ENCODE assay signal across 8 mouse cellular contexts in genomic region chr11:60210305-60210724, GRCm38 (mm10). TPM values are rescaled to one million over a fixed set of nuclear protein-coding genes. Genes with fewer than 3 reads are reported as not detected.
A peak's percentile ranks its signal among the peaks of the same experiment; 100 is the strongest.
DNase-seq lines count a peak whose midpoint lies in the region; ATAC-seq lines count a peak whose summit lies in the region.

No protein-coding gene starts in this region.

- no peaks in the 10 kb centered on the region for H3K27me3 ChIP-seq in intestine, embryonic 16.5 days (replicated peaks; ENCODE audit: control insufficient read depth, insufficient read depth, low read length)
- H3K27me3 ChIP-seq in midbrain, embryonic 10.5 days (ENCODE audit: low read depth, poor library complexity, severe bottlenecking): no peaks in the 10 kb centered on the region

- DNase-seq in adrenal gland, adult 8-10 months: peak; percentile 94
- peak; percentile 97 for DNase-seq in embryo, embryonic 9.5 days (ENCODE audit: extremely low spot score)
- DNase-seq in gastrocnemius, postnatal 4 days (ENCODE audit: low spot score in 2 of 2): peak; percentile 90 to 93
- DNase-seq in left cerebral cortex, postnatal 36 days (ENCODE audit: low spot score in 2 of 2): peak; percentile 83 to 84
- peak; percentile 96 for DNase-seq in midbrain, embryonic 10.5 days (ENCODE audit: low spot score)
- DNase-seq in right cerebral cortex, postnatal 36 days (ENCODE audit: low spot score in 2 of 2): peak; percentile 76 to 81
- peak; percentile 96 for DNase-seq in yolk sac, embryonic 10.5 days (ENCODE audit: low spot score)

- peak; percentile 93 for ATAC-seq in intestine, embryonic 16.5 days

- H3K9ac ChIP-seq in intestine, embryonic 16.5 days (ENCODE audit: low read depth, low read length): peak overlapping the region; percentile 72

- intact Hi-C loops in left cerebral cortex, postnatal 36 days (cut with DNase I): no loop called here

- 1% methylated on average over 46 of the region's 47 CpGs for WGBS in intestine, embryonic 16.5 days
- WGBS in midbrain, embryonic 10.5 days: under 1% methylated on average over 47 of the region's 47 CpGs

- peak overlapping the region; percentile 78 for H3K4me2 ChIP-seq in intestine, embryonic 16.5 days (ENCODE audit: low read depth, low read length)

- H3K4me1 ChIP-seq in intestine, embryonic 16.5 days (ENCODE audit: control insufficient read depth, insufficient read depth, low read length): peaks cover 64% of the 10 kb centered on the region
- peaks cover 84% of the 10 kb centered on the region for H3K4me1 ChIP-seq in midbrain, embryonic 10.5 days

- peak overlapping the region; percentile 85 for H3K27ac ChIP-seq in intestine, embryonic 16.5 days (ENCODE audit: low read length)
- H3K27ac ChIP-seq in midbrain, embryonic 10.5 days (replicated peaks): peak overlapping the region; percentile 90

- no peaks in the 10 kb centered on the region for H3K9me3 ChIP-seq in intestine, embryonic 16.5 days (ENCODE audit: control insufficient read depth, low read length)
- H3K9me3 ChIP-seq in midbrain, embryonic 10.5 days (replicated peaks): no peaks in the 10 kb centered on the region

- H3K4me3 ChIP-seq in intestine, embryonic 16.5 days (ENCODE audit: low read length): peak overlapping the region; percentile 58
- peak overlapping the region; percentile 64 for H3K4me3 ChIP-seq in midbrain, embryonic 10.5 days

- H3K36me3 ChIP-seq in intestine, embryonic 16.5 days (ENCODE audit: control insufficient read depth, insufficient read depth, low read length): 0 out of 2 replicates have a peak, but pooled peaks cover 13% of the 10 kb centered on the region
- H3K36me3 ChIP-seq in midbrain, embryonic 10.5 days: peaks cover 23% of the 10 kb centered on the region

RNA-seq across cellular contexts. Expression of gene Srebf1, which starts 12.1 kb away (rescaled TPM):
- total RNA-seq in adrenal gland, adult 8-10 months (2022): 100 to 1,000 TPM; 165 to 367 (median 213) TPM
- total RNA-seq in gastrocnemius, postnatal 4 days (2021): 10 to 100 TPM; 48.6 to 53.1 TPM
- 81.0 and 95.2 TPM in 2 replicates for polyA plus RNA-seq in intestine, embryonic 16.5 days (2015; fragmentation: Nextera tagmentation; extraction: Ambion mirVana)
- total RNA-seq in left cerebral cortex, postnatal 36 days (2021): 10 to 100 TPM; 48.2 to 63.2 TPM
- 47.0 and 51.0 TPM in 2 replicates for polyA plus RNA-seq in midbrain, embryonic 10.5 days (2016; fragmentation: Nextera tagmentation; extraction: Ambion mirVana)

Comparison
In these comparisons a context has a peak if more than half of its experiments do, and no peak if none do; other contexts are left out.
1. Peak in every context shown above with its lines: DNase-seq, ATAC-seq, H3K4me3 ChIP-seq and H3K27ac ChIP-seq.